Mouse (Mus musculus) hindbrain, embryonic 16.5 days (tissue): ENCODE measurements around the gene Pip5k1c. TPM values are rescaled to one million over a fixed set of nuclear protein-coding genes. Genes with fewer than 3 reads are reported as not detected.
A peak's percentile ranks its signal among the peaks of the same experiment; 100 is the strongest.

Experiments
- ATAC-seq: fragments of 200-750 bp; cut with Nextera tagmentation; 2 replicates; pipeline ENCODE4 v1.8.0; 2017; ENCODE audit warnings: moderate TSS enrichment, moderate library complexity
- H3K27ac ChIP-seq: fragments of 300-500 bp; sonication (generic); 2 replicates; pipeline ENCODE4 v1.5.1; 2014; ENCODE audit warnings: low read depth, mild to moderate bottlenecking, control low read depth, low read length, moderate library complexity
- H3K27me3 ChIP-seq: fragments of 300-500 bp; sonication (generic); replicated peaks from 2 replicates; pipeline ENCODE4 v1.6.1; 2014; ENCODE audit warnings: low read length; ENCODE audit not compliant: control insufficient read depth, insufficient read depth
- H3K36me3 ChIP-seq: fragments of 300-500 bp; sonication (generic); 2 replicates; pipeline ENCODE4 v1.6.1; 2014; ENCODE audit warnings: mild to moderate bottlenecking, low read length, moderate library complexity, mixed read lengths; ENCODE audit not compliant: control insufficient read depth, insufficient read depth
- H3K4me1 ChIP-seq: fragments of 300-500 bp; sonication (generic); 2 replicates; pipeline ENCODE4 v1.6.1; 2014; ENCODE audit warnings: low read depth, low read length; ENCODE audit not compliant: control insufficient read depth, insufficient read depth
- H3K4me2 ChIP-seq: fragments of 300-500 bp; sonication (generic); 2 replicates; pipeline ENCODE4 v1.6.1; 2014; ENCODE audit warnings: mild to moderate bottlenecking, low read length, control low read depth, moderate library complexity
- H3K4me3 ChIP-seq: fragments of 300-500 bp; sonication (generic); 2 replicates; pipeline ENCODE4 v1.5.1; 2014; ENCODE audit warnings: mild to moderate bottlenecking, low read length, control low read depth, moderate library complexity
- H3K9ac ChIP-seq: fragments of 300-500 bp; sonication (generic); 2 replicates; pipeline ENCODE4 v1.6.1; 2014; ENCODE audit warnings: low read depth, mild to moderate bottlenecking, control low read depth, low read length, moderate library complexity
- H3K9me3 ChIP-seq: fragments of 300-500 bp; sonication (generic); 2 replicates; pipeline ENCODE4 v1.6.1; 2014; ENCODE audit warnings: mild to moderate bottlenecking, low read length, moderate library complexity; ENCODE audit not compliant: control insufficient read depth
- WGBS: fragments of 180-500 bp; shearing (Covaris S2); extraction: QIAGEN DNeasy Blood & Tissue Kit; methylation state at CpG from one replicate; pipeline ENCODE4 v1.1.7; 2014; 5-methylcytosine and 5-hydroxymethylcytosine counted together
- polyA plus RNA-seq: library from polyadenylated mRNA; unstranded; fragments of >200 nt; fragmentation: Nextera tagmentation; extraction: Ambion mirVana; gene quantifications from 2 replicates; pipeline ENCODE4 v1.2.1, GENCODE M21; 2015

The Pip5k1c gene
- polyA plus RNA-seq, 1 experiment from 2014 or later: 128 TPM

DNA sequence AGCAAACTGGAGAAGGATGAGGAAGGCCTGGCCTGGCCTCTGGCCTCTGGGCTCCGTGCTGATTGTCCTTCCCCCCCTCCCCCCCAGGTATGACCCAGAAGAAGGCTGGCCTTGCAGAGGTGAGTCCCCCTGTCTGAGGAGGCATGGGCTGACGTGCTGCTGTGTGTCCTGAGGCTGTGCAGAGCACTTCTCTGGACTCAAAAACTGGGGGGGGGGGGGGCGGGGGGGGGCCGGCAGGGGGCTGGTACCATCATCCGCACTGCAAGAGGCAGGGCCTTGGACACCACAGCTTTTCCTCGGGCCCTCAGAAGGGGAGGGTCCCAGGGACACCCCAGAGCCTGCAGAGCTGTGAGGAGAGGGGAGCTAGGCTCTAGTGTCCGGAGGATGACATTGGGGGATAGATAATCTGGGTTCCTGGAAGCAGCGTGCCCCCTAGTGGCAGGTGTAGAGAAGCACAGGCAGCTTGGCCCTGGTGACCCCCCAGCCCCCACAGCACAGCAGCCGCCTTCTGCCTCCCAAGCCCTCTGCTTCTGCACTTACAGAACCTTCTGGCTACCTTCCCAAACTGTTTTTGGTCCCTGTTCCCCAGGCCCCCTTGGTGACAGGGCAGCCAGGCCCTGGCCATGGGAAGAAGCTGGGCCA is 12.0 kb downstream of the Pip5k1c start:
- no peak overlapping the region for H3K9ac ChIP-seq
- peaks cover 28% of the 10 kb centered on the region for H3K36me3 ChIP-seq
- no peak overlapping the region for H3K4me3 ChIP-seq
- no peak overlapping the region for H3K4me2 ChIP-seq
- no peak overlapping the region for H3K27ac ChIP-seq
- no peaks in the 10 kb centered on the region for H3K9me3 ChIP-seq
- H3K4me1 ChIP-seq: peaks cover 23% of the 10 kb centered on the region
- WGBS: 25% methylated on average over 7 of the region's 9 CpGs
- no peaks in the 10 kb centered on the region for H3K27me3 ChIP-seq
- no peak for ATAC-seq

GRCm38 (mm10) chr10:81305663-81306062 is 12.9 kb downstream of the Pip5k1c start:
- Histone ChIP-seq H3K4me2 (no peak overlapping the region), H3K36me3 (peaks cover 31% of the 10 kb centered on the region), H3K27ac (no peak overlapping the region), H3K9ac (no peak overlapping the region), H3K4me3 (no peak overlapping the region), H3K9me3 (no peaks in the 10 kb centered on the region), H3K4me1 (peaks cover 18% of the 10 kb centered on the region), H3K27me3 (no peaks in the 10 kb centered on the region)
- no peak for ATAC-seq
- WGBS: 89% methylated on average over 14 of the region's 14 CpGs

- no peak overlapping the region for H3K9ac ChIP-seq
- 95% methylated on average over 12 of the region's 12 CpGs for WGBS
- H3K4me1 ChIP-seq: peaks cover 17% of the 10 kb centered on the region
- no peak overlapping the region for H3K4me3 ChIP-seq
- no peak overlapping the region for H3K27ac ChIP-seq
- no peaks in the 10 kb centered on the region for H3K27me3 ChIP-seq
- no peaks in the 10 kb centered on the region for H3K9me3 ChIP-seq
- no peak overlapping the region for H3K4me2 ChIP-seq
- ATAC-seq: no peak
- peaks cover 34% of the 10 kb centered on the region for H3K36me3 ChIP-seq
Observed at GRCm38 (mm10) chr10:81306173-81306668, 13.5 kb downstream of the Pip5k1c start.

GRCm38 (mm10) chr10:81306837-81307682 is 14.3 kb downstream of the Pip5k1c start:
- H3K9me3 ChIP-seq: no peaks in the 10 kb centered on the region
- no peak overlapping the region for H3K4me3 ChIP-seq
- no peak for ATAC-seq
- H3K36me3 ChIP-seq: peaks cover 41% of the 10 kb centered on the region
- no peak overlapping the region for H3K4me2 ChIP-seq
- H3K9ac ChIP-seq: no peak overlapping the region
- peaks cover 13% of the 10 kb centered on the region for H3K4me1 ChIP-seq
- H3K27me3 ChIP-seq: no peaks in the 10 kb centered on the region
- H3K27ac ChIP-seq: no peak overlapping the region
- 93% methylated on average over 21 of the region's 21 CpGs for WGBS

GRCm38 (mm10) chr10:81309571-81309970 is 16.8 kb downstream of the Pip5k1c start:
- 92% methylated on average over 5 of the region's 5 CpGs for WGBS
- H3K27me3 ChIP-seq: no peaks in the 10 kb centered on the region
- no peaks in the 10 kb centered on the region for H3K9me3 ChIP-seq
- no peak overlapping the region for H3K27ac ChIP-seq
- peaks cover 60% of the 10 kb centered on the region for H3K36me3 ChIP-seq
- H3K4me2 ChIP-seq: no peak overlapping the region
- no peak for ATAC-seq
- H3K4me3 ChIP-seq: no peak overlapping the region
- peaks cover 2% of the 10 kb centered on the region; the same call in 1 of the 2 replicates for H3K4me1 ChIP-seq
- no peak overlapping the region for H3K9ac ChIP-seq

DNA sequence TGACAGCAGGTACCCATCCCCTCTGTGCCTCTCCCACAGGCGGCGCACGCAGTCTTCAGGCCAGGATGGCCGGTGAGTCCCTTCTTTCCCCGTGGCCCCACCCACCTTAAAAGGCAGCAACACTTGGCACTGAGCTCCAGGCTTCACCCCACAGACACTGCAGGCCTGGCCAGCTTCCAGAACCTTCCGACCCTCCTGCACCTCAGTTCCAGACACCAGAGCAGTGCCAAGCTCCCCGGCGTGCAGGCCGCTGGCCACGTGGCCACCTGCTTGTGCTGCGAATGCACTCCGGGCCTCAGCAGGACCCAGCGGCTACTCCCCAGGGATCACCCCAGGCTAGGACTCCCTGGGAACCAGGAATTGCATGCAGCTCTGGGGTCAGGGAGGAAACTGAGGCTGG is 20.8 kb downstream of the Pip5k1c start:
- ATAC-seq: no peak
- Histone ChIP-seq H3K36me3 (peaks cover 66% of the 10 kb centered on the region), H3K4me2 (no peak overlapping the region), H3K4me1 (no peaks in the 10 kb centered on the region), H3K9ac (no peak overlapping the region), H3K4me3 (no peak overlapping the region), H3K27me3 (no peaks in the 10 kb centered on the region), H3K27ac (no peak overlapping the region), H3K9me3 (no peaks in the 10 kb centered on the region)
- 93% methylated on average over 13 of the region's 13 CpGs for WGBS

GRCm38 (mm10) chr10:81314201-81314600 is 21.4 kb downstream of the Pip5k1c start:
- Histone ChIP-seq H3K4me2 (no peak overlapping the region), H3K27ac (no peak overlapping the region), H3K4me3 (no peak overlapping the region), H3K36me3 (peaks cover 62% of the 10 kb centered on the region), H3K27me3 (no peaks in the 10 kb centered on the region), H3K9me3 (no peaks in the 10 kb centered on the region), H3K9ac (no peak overlapping the region), H3K4me1 (peaks cover 5% of the 10 kb centered on the region)
- ATAC-seq: no peak
- 81% methylated on average over 7 of the region's 7 CpGs for WGBS

GRCm38 (mm10) chr10:81315587-81315986 is 22.8 kb downstream of the Pip5k1c start:
- Histone ChIP-seq H3K4me3 (no peak overlapping the region), H3K9me3 (no peaks in the 10 kb centered on the region), H3K36me3 (peaks cover 56% of the 10 kb centered on the region), H3K9ac (no peak overlapping the region), H3K4me2 (no peak overlapping the region), H3K4me1 (peaks cover 11% of the 10 kb centered on the region), H3K27ac (no peak overlapping the region), H3K27me3 (no peaks in the 10 kb centered on the region)
- ATAC-seq: no peak
- 92% methylated on average over 16 of the region's 16 CpGs for WGBS

DNA sequence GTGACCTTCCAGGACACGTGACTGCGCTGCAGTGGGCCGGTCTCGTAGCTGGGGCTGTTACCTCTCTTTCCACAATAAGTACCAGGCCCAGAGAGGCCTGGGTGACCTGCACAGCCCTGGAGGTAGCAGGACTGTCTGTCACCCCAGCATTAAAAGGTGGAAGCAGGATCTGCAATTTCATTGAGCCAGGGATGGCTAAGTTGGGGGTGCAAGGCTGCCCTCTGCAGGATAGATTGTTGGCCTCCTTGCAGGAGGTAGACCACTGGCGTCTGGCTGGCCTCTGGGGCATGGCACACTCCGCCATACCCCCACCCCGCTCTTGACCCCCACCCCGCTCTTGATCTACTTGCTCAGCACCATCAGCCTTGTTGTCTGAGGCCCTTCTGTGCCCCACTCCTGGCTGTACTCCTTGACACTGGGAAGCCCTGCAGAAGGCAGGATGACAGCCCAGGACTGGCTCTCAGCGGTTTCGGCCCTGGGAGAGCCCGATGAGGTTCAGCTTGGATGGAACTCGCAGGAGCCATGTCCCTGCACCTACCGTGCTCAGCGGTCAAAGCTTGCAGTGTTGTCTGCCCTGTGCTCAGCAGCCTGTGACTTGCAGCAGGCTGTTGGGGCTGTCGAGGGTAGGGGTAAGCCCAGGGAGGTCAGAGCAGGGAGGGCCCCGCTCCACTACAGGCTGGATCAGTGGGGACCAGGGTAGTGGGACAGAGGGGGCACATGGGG is 23.7 kb downstream of the Pip5k1c start:
- no peak for ATAC-seq
- H3K27me3 ChIP-seq: no peaks in the 10 kb centered on the region
- H3K36me3 ChIP-seq: peaks cover 49% of the 10 kb centered on the region
- 48% methylated on average over 16 of the region's 16 CpGs for WGBS
- peaks cover 12% of the 10 kb centered on the region for H3K4me1 ChIP-seq
- 0 out of 2 replicates have a peak overlapping the region, but pooled peaks have one; percentile 11 for H3K9ac ChIP-seq
- no peak overlapping the region for H3K27ac ChIP-seq
- no peaks in the 10 kb centered on the region for H3K9me3 ChIP-seq
- H3K4me3 ChIP-seq: no peak overlapping the region
- peak overlapping the region; percentile 2; the same call in 1 of the 2 replicates for H3K4me2 ChIP-seq
